Mouse (Mus musculus) olfactory bulb, adult 2 months (tissue): ENCODE data around the gene Gm45213. TPM values are rescaled to one million over a fixed set of nuclear protein-coding genes. Genes with fewer than 3 reads are reported as not detected.

Experiments used
- H3K27ac ChIP-seq: fragments of 200-500 bp; 2 replicates; pipeline ENCODE4 v1.5.1; 2012; ENCODE audit warnings: low read depth, low read length; ENCODE audit not compliant: insufficient read depth
- H3K4me1 ChIP-seq: fragments of 200-500 bp; 2 replicates; pipeline ENCODE4 v1.6.1; 2012; ENCODE audit warnings: low read length; ENCODE audit not compliant: control insufficient read depth, insufficient read depth
- H3K4me3 ChIP-seq: fragments of 200-500 bp; 2 replicates; pipeline ENCODE4 v1.5.1; 2012; ENCODE audit warnings: mild to moderate bottlenecking, low read depth, low read length, moderate library complexity; ENCODE audit not compliant: insufficient read depth
- CTCF ChIP-seq: fragments of 200-500 bp; IDR thresholded peaks from 2 replicates; pipeline ENCODE4 v1.5.1; 2012; ENCODE audit warnings: low read depth, mild to moderate bottlenecking, low read length, moderate library complexity; ENCODE audit not compliant: insufficient read depth
- POLR2A ChIP-seq: fragments of 200-500 bp; IDR thresholded peaks from 2 replicates; pipeline ENCODE4 v1.6.1; 2012; ENCODE audit warnings: mild to moderate bottlenecking, low read depth, low read length, moderate library complexity; ENCODE audit not compliant: insufficient read depth
- WGBS: fragments of 180-500 bp; shearing (Covaris S2); methylation state at CpG from one replicate; pipeline ENCODE4 v1.1.7; 2018; 5-methylcytosine and 5-hydroxymethylcytosine counted together
- polyA plus RNA-seq: library from polyadenylated mRNA; stranded (reverse); fragments of >200 nt; gene quantifications from 2 replicates; pipeline ENCODE4 v1.2.4, GENCODE M21; 2012; ENCODE audit warnings: low replicate concordance; ENCODE audit not compliant: missing spikeins, insufficient read depth, insufficient read length

Gene Gm45213
- polyA plus RNA-seq, 1 experiment, result not detected

- Histone ChIP-seq H3K27ac (no peak overlapping the region), H3K4me3 (no peak overlapping the region), H3K4me1 (peaks cover under 1% of the 10 kb centered on the region; the same call in 1 of the 2 replicates)
- WGBS, result 71% methylated on average over 6 of the region's 6 CpGs
- TF ChIP-seq POLR2A (no peak), CTCF (no peak)
Observed at GRCm38 (mm10) chr7:66010518-66010917, 32.9 kb upstream of the Gm45213 start.

DNA sequence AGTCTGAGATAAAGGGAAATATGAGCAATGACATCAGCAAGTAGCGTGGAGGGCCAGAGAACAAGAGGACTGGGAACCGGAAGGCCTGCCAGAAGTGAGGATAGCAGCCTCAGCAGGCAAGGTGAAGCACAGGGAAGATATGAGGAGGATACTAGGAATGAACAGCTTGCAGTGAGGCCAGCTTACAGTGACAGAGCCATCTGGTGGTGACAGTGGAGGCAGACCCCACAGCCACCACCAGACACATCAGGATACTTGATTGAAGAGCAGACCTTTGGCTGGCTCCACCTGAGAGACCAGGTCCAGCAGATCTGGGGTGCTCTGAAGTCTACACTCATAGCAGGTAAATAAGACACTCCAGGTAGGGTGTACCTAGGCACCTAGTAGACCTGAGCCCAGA is 15.7 kb upstream of the Gm45213 start:
- Histone ChIP-seq H3K4me3 (no peak overlapping the region), H3K4me1 (peaks cover 10% of the 10 kb centered on the region; the same call in 1 of the 2 replicates), H3K27ac (no peak overlapping the region)
- WGBS, result 92% methylated on average over 2 of the region's 2 CpGs
- no peak for TF ChIP-seq CTCF
- TF ChIP-seq POLR2A, result no peak

GRCm38 (mm10) chr7:66028766-66029512 is 14.5 kb upstream of the Gm45213 start:
- Histone ChIP-seq H3K4me1 (peaks cover 10% of the 10 kb centered on the region; the same call in 1 of the 2 replicates), H3K4me3 (no peak overlapping the region), H3K27ac (no peak overlapping the region)
- TF ChIP-seq CTCF, result no peak
- TF ChIP-seq POLR2A, result no peak
- 57% methylated on average over 6 of the region's 6 CpGs for WGBS

- WGBS, result 87% methylated on average over 8 of the region's 8 CpGs
- H3K4me3 ChIP-seq, result no peak overlapping the region
- H3K4me1 ChIP-seq, result no peaks in the 10 kb centered on the region
- TF ChIP-seq CTCF (no peak), POLR2A (no peak)
- no peak overlapping the region for H3K27ac ChIP-seq
Observed at GRCm38 (mm10) chr7:66036809-66037208, 6.6 kb upstream of the Gm45213 start.

DNA sequence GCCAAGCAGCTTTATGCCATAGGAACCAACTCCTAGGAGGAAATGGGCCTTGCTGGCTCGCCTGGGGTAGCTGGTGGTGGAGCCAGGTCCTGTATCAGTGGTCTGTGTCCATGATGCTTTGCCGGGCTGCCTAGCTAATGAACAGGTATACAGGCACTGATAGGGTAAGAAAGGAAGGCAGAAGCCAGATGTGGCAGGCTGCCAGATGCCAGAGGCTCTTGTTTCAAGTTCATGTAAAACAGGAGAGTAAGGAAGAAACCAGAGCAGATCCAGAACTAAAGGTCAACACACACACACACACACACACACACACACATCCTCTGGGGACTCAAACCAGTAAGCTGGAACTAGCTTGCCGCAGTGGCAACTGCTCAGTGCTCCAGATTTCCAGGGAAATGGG is 5.1 kb upstream of the Gm45213 start:
- 77% methylated on average over 3 of the region's 3 CpGs for WGBS
- TF ChIP-seq CTCF, result no peak
- TF ChIP-seq POLR2A, result no peak
- Histone ChIP-seq H3K4me1 (no peaks in the 10 kb centered on the region), H3K27ac (no peak overlapping the region), H3K4me3 (no peak overlapping the region)

DNA sequence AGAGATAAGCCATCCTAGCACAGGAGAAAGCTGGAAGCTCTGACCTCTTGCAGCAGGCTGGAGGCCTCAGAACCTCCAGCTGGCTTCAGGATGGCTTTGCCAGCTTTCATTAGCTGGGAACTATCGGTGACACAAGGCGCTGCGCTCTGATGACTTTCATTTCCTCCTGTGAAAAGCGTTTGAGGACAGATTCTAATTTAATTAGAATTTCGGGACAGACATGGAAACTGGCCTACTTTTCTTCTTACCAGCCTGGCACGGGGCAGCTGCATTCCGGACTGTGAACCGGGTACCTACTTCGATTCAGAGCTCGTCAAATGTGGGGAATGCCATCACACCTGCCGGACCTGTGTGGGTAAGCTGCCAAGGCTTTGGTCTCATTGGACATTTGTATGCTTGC is 4.7 kb upstream of the Gm45213 start:
- TF ChIP-seq POLR2A (no peak), CTCF (no peak)
- H3K4me3 ChIP-seq, result no peak overlapping the region
- H3K27ac ChIP-seq, result no peak overlapping the region
- WGBS, result 68% methylated on average over 11 of the region's 11 CpGs
- peaks cover 3% of the 10 kb centered on the region; the same call in 1 of the 2 replicates for H3K4me1 ChIP-seq

GRCm38 (mm10) chr7:66040026-66040814 is 3.2 kb upstream of the Gm45213 start:
- Histone ChIP-seq H3K4me1 (peaks cover 15% of the 10 kb centered on the region), H3K4me3 (no peak overlapping the region), H3K27ac (no peak overlapping the region)
- TF ChIP-seq CTCF, result no peak
- TF ChIP-seq POLR2A, result no peak
- WGBS, result 85% methylated on average over 18 of the region's 18 CpGs

GRCm38 (mm10) chr7:66044617-66045016 is 1.2 kb downstream of the Gm45213 start:
- WGBS, result 37% methylated on average over 9 of the region's 9 CpGs
- Histone ChIP-seq H3K4me1 (peaks cover 27% of the 10 kb centered on the region), H3K4me3 (no peak overlapping the region), H3K27ac (no peak overlapping the region)
- TF ChIP-seq CTCF, result no peak
- TF ChIP-seq POLR2A, result no peak
